Mouse (Mus musculus): ENCODE measurements around the gene Caln1. TPM values are rescaled to one million over a fixed set of nuclear protein-coding genes. Genes with fewer than 3 reads are reported as not detected.

The Caln1 gene
- total RNA-seq, 1 experiment, result not detected

DNA sequence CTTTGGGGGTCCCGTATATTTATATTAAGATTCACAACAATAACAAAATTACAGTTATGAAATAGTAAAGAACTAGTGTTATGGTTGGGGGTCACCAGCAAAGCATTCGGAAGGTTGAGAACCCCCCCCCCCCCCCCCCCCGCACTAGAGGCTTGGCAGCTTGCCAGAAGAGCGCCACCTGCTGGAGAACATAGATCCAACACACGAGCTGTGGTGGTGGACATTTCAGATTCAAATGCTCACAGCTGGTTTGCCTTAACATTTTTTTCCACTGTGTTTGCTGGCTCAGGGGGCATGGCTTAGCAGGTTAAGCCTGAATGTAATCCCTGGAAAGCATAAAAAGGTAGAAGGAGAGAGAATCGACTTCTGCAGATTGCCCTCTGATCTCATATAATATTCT, 490.5 kb downstream of the Caln1 start:
- no peak for DNase-seq (ENCODE audit: low read depth, low spot score)
- Histone ChIP-seq H3K27ac (ENCODE audit: insufficient read depth, low read depth, low read length, poor library complexity, severe bottlenecking) (no peak overlapping the region), H3K4me1 (ENCODE audit: control insufficient read depth in 2 of 2, insufficient read depth in 2 of 2, low read length in 2 of 2, poor library complexity in 1 of 2) (no peaks in the 10 kb centered on the region), H3K9me3 (ENCODE audit: control insufficient read depth, insufficient read depth, low read depth, low read length) (no peaks in the 10 kb centered on the region), H3K36me3 (ENCODE audit: control insufficient read depth, insufficient read depth, low read length, poor library complexity, severe bottlenecking) (no peaks in the 10 kb centered on the region), H3K4me3 (ENCODE audit: insufficient read depth in 1 of 2, low read depth in 1 of 2, low read length in 2 of 2, poor library complexity in 1 of 2, severe bottlenecking in 1 of 2) (no peak overlapping the region), H3K9ac (ENCODE audit: insufficient read depth, low read depth, low read length, poor library complexity, severe bottlenecking) (no peak overlapping the region)
- in situ Hi-C loops (cut with MboI; ENCODE audit: low sequenced_read_pairs in 2 of 2, unreplicated experiment in 2 of 2), result loop anchor here in 1 of 2 experiments (10.0 kb wide), 1 partner anchor 565 kb away; no protein-coding TSS in a partner anchor
- no peak for TF ChIP-seq MAFK (IDR thresholded peaks at IDR 0.05; ENCODE audit: insufficient read depth, low read depth, low read length)
- no peak for TF ChIP-seq ZC3H11A (IDR thresholded peaks at IDR 0.05; ENCODE audit: borderline replicate concordance, low read depth, low read length)
- no peak for TF ChIP-seq HCFC1 (IDR thresholded peaks at IDR 0.05; ENCODE audit: borderline replicate concordance, insufficient read depth, low read length)
- no peak for TF ChIP-seq CHD2 (IDR thresholded peaks at IDR 0.05; ENCODE audit: low read depth, low read length)
- TF ChIP-seq ZNF384 (IDR thresholded peaks at IDR 0.05; ENCODE audit: low read depth, low read length), result no peak

DNA sequence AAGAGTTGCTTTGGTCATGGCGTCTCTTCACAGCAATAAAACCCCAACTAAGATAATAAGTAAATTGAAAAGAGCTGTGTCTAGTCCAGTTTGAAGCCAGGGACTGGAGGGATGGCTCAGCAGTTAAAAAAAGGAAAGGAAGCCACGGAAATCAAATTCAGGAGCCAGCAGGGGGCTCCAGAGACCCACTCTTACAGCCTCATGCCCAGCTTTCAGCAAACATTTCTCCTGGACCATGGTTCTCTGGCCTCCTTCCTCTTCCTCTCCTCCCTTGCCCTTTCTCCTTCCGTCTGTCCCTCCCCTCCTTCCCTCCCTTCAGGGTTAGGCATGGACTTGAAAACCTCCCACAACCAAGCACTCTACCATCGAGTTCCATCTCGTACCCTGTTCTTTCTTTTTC, 493.0 kb downstream of the Caln1 start:
- no peak overlapping the region for H3K27ac ChIP-seq (ENCODE audit: insufficient read depth, low read depth, low read length, poor library complexity, severe bottlenecking)
- no peak for TF ChIP-seq CHD2 (IDR thresholded peaks at IDR 0.05; ENCODE audit: low read depth, low read length)
- no peak for TF ChIP-seq ZC3H11A (IDR thresholded peaks at IDR 0.05; ENCODE audit: borderline replicate concordance, low read depth, low read length)
- no peak for TF ChIP-seq ZNF384 (IDR thresholded peaks at IDR 0.05; ENCODE audit: low read depth, low read length)
- TF ChIP-seq MAFK (IDR thresholded peaks at IDR 0.05; ENCODE audit: insufficient read depth, low read depth, low read length), result no peak
- TF ChIP-seq HCFC1 (IDR thresholded peaks at IDR 0.05; ENCODE audit: borderline replicate concordance, insufficient read depth, low read length), result no peak
- in situ Hi-C loops (cut with MboI; ENCODE audit: low sequenced_read_pairs in 2 of 2, unreplicated experiment in 2 of 2), result loop anchor here in 1 of 2 experiments (10.0 kb wide), 1 partner anchor 562 kb away; no protein-coding TSS in a partner anchor
- no peaks in the 10 kb centered on the region for H3K9me3 ChIP-seq (ENCODE audit: control insufficient read depth, insufficient read depth, low read depth, low read length)
- no peak overlapping the region for H3K4me3 ChIP-seq (ENCODE audit: insufficient read depth in 1 of 2, low read depth in 1 of 2, low read length in 2 of 2, poor library complexity in 1 of 2, severe bottlenecking in 1 of 2)
- no peak for DNase-seq (ENCODE audit: low read depth, low spot score)
- no peaks in the 10 kb centered on the region for H3K36me3 ChIP-seq (ENCODE audit: control insufficient read depth, insufficient read depth, low read length, poor library complexity, severe bottlenecking)
- H3K4me1 ChIP-seq (ENCODE audit: control insufficient read depth in 2 of 2, insufficient read depth in 2 of 2, low read length in 2 of 2, poor library complexity in 1 of 2), result no peaks in the 10 kb centered on the region
- H3K9ac ChIP-seq (ENCODE audit: insufficient read depth, low read depth, low read length, poor library complexity, severe bottlenecking), result no peak overlapping the region

DNA sequence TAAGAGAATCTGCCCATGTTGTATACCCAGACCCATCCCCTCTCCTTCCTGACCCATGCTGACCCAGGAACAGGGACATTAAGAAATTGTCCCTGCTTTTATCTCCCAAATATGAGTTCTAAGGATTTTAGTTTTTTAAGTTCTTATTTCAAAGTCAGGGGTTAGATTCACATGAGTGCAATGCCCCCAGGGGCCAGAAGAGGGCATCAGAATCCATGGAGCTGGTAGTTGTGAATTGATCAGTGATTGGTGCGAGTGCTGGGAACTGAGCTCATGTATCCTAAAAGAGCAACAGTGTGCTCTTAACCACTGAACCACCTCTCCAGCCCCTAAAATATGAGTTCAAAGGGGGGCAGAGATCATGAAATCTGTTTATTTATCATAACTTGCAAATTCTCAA, 500.6 kb downstream of the Caln1 start:
- no peak overlapping the region for H3K9ac ChIP-seq (ENCODE audit: insufficient read depth, low read depth, low read length, poor library complexity, severe bottlenecking)
- no peaks in the 10 kb centered on the region for H3K36me3 ChIP-seq (ENCODE audit: control insufficient read depth, insufficient read depth, low read length, poor library complexity, severe bottlenecking)
- peak; percentile 47 for DNase-seq (ENCODE audit: low read depth, low spot score)
- no peak overlapping the region for H3K27ac ChIP-seq (ENCODE audit: insufficient read depth, low read depth, low read length, poor library complexity, severe bottlenecking)
- no peaks in the 10 kb centered on the region for H3K4me1 ChIP-seq (ENCODE audit: control insufficient read depth in 2 of 2, insufficient read depth in 2 of 2, low read length in 2 of 2, poor library complexity in 1 of 2)
- TF ChIP-seq ZC3H11A (IDR thresholded peaks at IDR 0.05; ENCODE audit: borderline replicate concordance, low read depth, low read length), result no peak
- TF ChIP-seq ZNF384 (IDR thresholded peaks at IDR 0.05; ENCODE audit: low read depth, low read length), result no peak
- no peak for TF ChIP-seq CHD2 (IDR thresholded peaks at IDR 0.05; ENCODE audit: low read depth, low read length)
- TF ChIP-seq MAFK (IDR thresholded peaks at IDR 0.05; ENCODE audit: insufficient read depth, low read depth, low read length), result no peak
- TF ChIP-seq HCFC1 (IDR thresholded peaks at IDR 0.05; ENCODE audit: borderline replicate concordance, insufficient read depth, low read length), result no peak
- in situ Hi-C loops (cut with MboI; ENCODE audit: low sequenced_read_pairs in 2 of 2, unreplicated experiment in 2 of 2), result loop anchor here in 1 of 2 experiments (10.0 kb wide), 1 partner anchor 555 kb away; no protein-coding TSS in a partner anchor
- H3K9me3 ChIP-seq (ENCODE audit: control insufficient read depth, insufficient read depth, low read depth, low read length), result no peaks in the 10 kb centered on the region
- no peak overlapping the region for H3K4me3 ChIP-seq (ENCODE audit: insufficient read depth in 1 of 2, low read depth in 1 of 2, low read length in 2 of 2, poor library complexity in 1 of 2, severe bottlenecking in 1 of 2)

DNA sequence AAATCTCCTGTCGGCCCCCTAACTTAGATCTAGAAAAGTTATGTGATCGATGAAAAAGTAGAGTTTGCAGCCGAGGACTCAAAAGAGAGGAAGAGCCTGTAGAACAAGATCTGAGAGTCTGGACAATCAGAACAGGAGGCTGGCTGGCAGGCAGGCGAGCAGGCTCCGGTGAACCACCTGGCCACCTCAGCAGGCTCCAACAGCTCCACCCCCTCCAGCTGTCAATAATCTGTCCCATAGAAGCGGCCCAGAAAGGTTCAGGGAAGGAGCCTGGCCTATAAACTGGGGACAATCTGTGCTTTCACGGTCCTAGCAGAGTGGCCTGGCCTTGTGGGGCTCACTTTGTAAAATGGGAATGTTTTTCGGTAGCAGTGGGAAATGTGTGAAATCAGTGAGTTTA, 501.8 kb downstream of the Caln1 start:
- no peak for DNase-seq (ENCODE audit: low read depth, low spot score)
- H3K4me1 ChIP-seq (ENCODE audit: control insufficient read depth in 2 of 2, insufficient read depth in 2 of 2, low read length in 2 of 2, poor library complexity in 1 of 2), result no peaks in the 10 kb centered on the region
- H3K36me3 ChIP-seq (ENCODE audit: control insufficient read depth, insufficient read depth, low read length, poor library complexity, severe bottlenecking), result no peaks in the 10 kb centered on the region
- no peak overlapping the region for H3K27ac ChIP-seq (ENCODE audit: insufficient read depth, low read depth, low read length, poor library complexity, severe bottlenecking)
- no peak overlapping the region for H3K4me3 ChIP-seq (ENCODE audit: insufficient read depth in 1 of 2, low read depth in 1 of 2, low read length in 2 of 2, poor library complexity in 1 of 2, severe bottlenecking in 1 of 2)
- no peak for TF ChIP-seq MAFK (IDR thresholded peaks at IDR 0.05; ENCODE audit: insufficient read depth, low read depth, low read length)
- H3K9me3 ChIP-seq (ENCODE audit: control insufficient read depth, insufficient read depth, low read depth, low read length), result no peaks in the 10 kb centered on the region
- no peak overlapping the region for H3K9ac ChIP-seq (ENCODE audit: insufficient read depth, low read depth, low read length, poor library complexity, severe bottlenecking)
- in situ Hi-C loops (cut with MboI; ENCODE audit: low sequenced_read_pairs in 2 of 2, unreplicated experiment in 2 of 2), result no loop called here

DNA sequence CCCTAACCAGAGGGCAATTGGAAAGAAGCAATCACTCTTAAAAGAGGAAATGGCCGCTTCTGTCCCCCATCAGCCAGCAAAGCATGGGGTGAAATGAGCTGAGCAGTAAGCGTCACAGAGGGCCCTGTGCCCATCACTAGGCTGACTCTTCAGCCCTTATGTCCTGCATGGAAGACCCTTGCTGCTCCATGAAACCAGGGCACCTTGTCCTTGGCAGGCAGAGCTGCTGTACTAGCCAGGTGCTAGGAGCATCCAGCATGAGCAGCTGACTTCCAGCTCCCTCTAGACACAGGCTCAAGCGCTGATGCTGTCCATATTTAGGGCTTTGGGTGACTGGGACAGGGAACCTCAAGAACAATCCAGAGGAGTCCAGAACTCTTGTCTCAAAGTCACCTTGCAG, 506.1 kb downstream of the Caln1 start:
- Histone ChIP-seq H3K4me1 (ENCODE audit: control insufficient read depth in 2 of 2, insufficient read depth in 2 of 2, low read length in 2 of 2, poor library complexity in 1 of 2) (no peaks in the 10 kb centered on the region), H3K4me3 (ENCODE audit: insufficient read depth in 1 of 2, low read depth in 1 of 2, low read length in 2 of 2, poor library complexity in 1 of 2, severe bottlenecking in 1 of 2) (no peak overlapping the region), H3K36me3 (ENCODE audit: control insufficient read depth, insufficient read depth, low read length, poor library complexity, severe bottlenecking) (no peaks in the 10 kb centered on the region), H3K9me3 (ENCODE audit: control insufficient read depth, insufficient read depth, low read depth, low read length) (no peaks in the 10 kb centered on the region), H3K27ac (ENCODE audit: insufficient read depth, low read depth, low read length, poor library complexity, severe bottlenecking) (no peak overlapping the region), H3K9ac (ENCODE audit: insufficient read depth, low read depth, low read length, poor library complexity, severe bottlenecking) (no peak overlapping the region)
- TF ChIP-seq ZNF384 (IDR thresholded peaks at IDR 0.05; ENCODE audit: low read depth, low read length), result no peak
- no peak for TF ChIP-seq HCFC1 (IDR thresholded peaks at IDR 0.05; ENCODE audit: borderline replicate concordance, insufficient read depth, low read length)
- no peak for TF ChIP-seq ZC3H11A (IDR thresholded peaks at IDR 0.05; ENCODE audit: borderline replicate concordance, low read depth, low read length)
- TF ChIP-seq CHD2 (IDR thresholded peaks at IDR 0.05; ENCODE audit: low read depth, low read length), result no peak
- no peak for TF ChIP-seq MAFK (IDR thresholded peaks at IDR 0.05; ENCODE audit: insufficient read depth, low read depth, low read length)
- DNase-seq (ENCODE audit: low read depth, low spot score), result no peak
- in situ Hi-C loops (cut with MboI; ENCODE audit: low sequenced_read_pairs in 2 of 2, unreplicated experiment in 2 of 2), result no loop called here
